Mouse (Mus musculus) intestine, embryonic 16.5 days (tissue): ENCODE measurements around the gene Cpe. TPM values are rescaled to one million over a fixed set of nuclear protein-coding genes. Genes with fewer than 3 reads are reported as not detected.

Experiments used
- ATAC-seq: fragments of 200-750 bp; cut with Nextera tagmentation; 2 replicates; pipeline ENCODE4 v1.8.0; 2017; ENCODE audit warnings: moderate TSS enrichment, moderate library complexity
- H3K27ac ChIP-seq: fragments of 300-500 bp; sonication (generic); 2 replicates; pipeline ENCODE4 v1.5.1; 2014; ENCODE audit warnings: mild to moderate bottlenecking, low read length
- H3K27me3 ChIP-seq: fragments of 300-500 bp; sonication (generic); replicated peaks from 2 replicates; pipeline ENCODE4 v1.6.1; 2014; ENCODE audit warnings: low read length, control low read depth, mixed read lengths; ENCODE audit not compliant: control insufficient read depth, insufficient read depth
- H3K36me3 ChIP-seq: fragments of 300-500 bp; sonication (generic); 2 replicates; pipeline ENCODE4 v1.6.1; 2014; ENCODE audit warnings: low read length, control low read depth; ENCODE audit not compliant: control insufficient read depth, insufficient read depth
- H3K4me1 ChIP-seq: fragments of 300-500 bp; sonication (generic); 2 replicates; pipeline ENCODE4 v1.6.1; 2014; ENCODE audit warnings: low read length, control low read depth, mixed read lengths; ENCODE audit not compliant: control insufficient read depth, insufficient read depth
- H3K4me2 ChIP-seq: fragments of 300-500 bp; sonication (generic); 2 replicates; pipeline ENCODE4 v1.6.1; 2014; ENCODE audit warnings: low read depth, low read length, control low read depth
- H3K4me3 ChIP-seq: fragments of 300-500 bp; sonication (generic); 2 replicates; pipeline ENCODE4 v1.5.1; 2014; ENCODE audit warnings: mild to moderate bottlenecking, low read length
- H3K9ac ChIP-seq: fragments of 300-500 bp; sonication (generic); 2 replicates; pipeline ENCODE4 v1.6.1; 2014; ENCODE audit warnings: low read depth, low read length
- H3K9me3 ChIP-seq: fragments of 300-500 bp; sonication (generic); 2 replicates; pipeline ENCODE4 v1.6.1; 2016; ENCODE audit warnings: low read length, control low read depth; ENCODE audit not compliant: control insufficient read depth
- WGBS: fragments of 180-500 bp; shearing (Covaris S2); extraction: QIAGEN DNeasy Blood & Tissue Kit; methylation state at CpG from one replicate; pipeline ENCODE4 v1.1.7; 2014; 5-methylcytosine and 5-hydroxymethylcytosine counted together
- polyA plus RNA-seq: library from polyadenylated mRNA; unstranded; fragments of >200 nt; fragmentation: Nextera tagmentation; extraction: Ambion mirVana; gene quantifications from 2 replicates; pipeline ENCODE4 v1.2.1, GENCODE M21; 2015

Cpe gene
- polyA plus RNA-seq, 1 experiment from 2014 or later, result 149 TPM

DNA sequence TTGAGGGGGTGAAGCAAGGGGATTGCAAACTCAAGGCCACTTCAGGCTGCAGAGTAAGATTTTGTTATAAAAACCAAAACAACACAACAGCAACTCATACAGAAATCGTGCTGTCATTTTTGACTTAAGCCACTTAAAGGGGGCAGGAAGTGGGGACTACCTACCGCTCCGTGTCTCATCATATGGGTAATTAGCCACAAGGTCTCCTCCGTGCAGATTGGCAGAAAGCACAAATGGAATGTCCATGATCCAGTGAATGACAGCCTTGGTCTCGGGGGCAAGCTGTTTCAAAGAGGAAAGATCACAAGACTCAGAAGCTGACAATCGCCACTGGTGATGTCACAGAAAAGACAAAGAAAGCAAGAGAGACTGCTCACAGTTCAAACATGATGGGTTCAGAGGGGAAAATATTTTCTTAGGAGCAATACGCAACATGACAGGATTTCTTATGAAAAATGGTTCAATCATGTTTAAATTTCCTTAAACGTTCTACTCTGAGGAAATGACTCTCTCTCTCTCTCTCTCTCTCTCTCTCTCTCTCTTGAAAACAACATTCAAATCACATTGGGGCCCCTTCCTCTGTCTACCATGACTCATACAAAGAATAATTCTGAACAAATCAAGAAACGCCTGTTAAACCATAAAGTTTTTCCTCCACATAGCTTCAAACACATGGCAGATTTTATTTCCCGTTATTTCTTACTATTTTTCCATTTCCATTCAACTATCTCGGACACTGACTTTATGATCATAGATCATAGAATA is 81.5 kb downstream of the Cpe start:
- Histone ChIP-seq H3K36me3 (no peaks in the 10 kb centered on the region), H3K27me3 (no peaks in the 10 kb centered on the region), H3K4me1 (no peaks in the 10 kb centered on the region), H3K4me3 (no peak overlapping the region), H3K9me3 (no peaks in the 10 kb centered on the region), H3K4me2 (no peak overlapping the region), H3K9ac (no peak overlapping the region), H3K27ac (no peak overlapping the region)
- ATAC-seq, result no peak
- WGBS, result 76% methylated on average over 11 of the region's 11 CpGs

DNA sequence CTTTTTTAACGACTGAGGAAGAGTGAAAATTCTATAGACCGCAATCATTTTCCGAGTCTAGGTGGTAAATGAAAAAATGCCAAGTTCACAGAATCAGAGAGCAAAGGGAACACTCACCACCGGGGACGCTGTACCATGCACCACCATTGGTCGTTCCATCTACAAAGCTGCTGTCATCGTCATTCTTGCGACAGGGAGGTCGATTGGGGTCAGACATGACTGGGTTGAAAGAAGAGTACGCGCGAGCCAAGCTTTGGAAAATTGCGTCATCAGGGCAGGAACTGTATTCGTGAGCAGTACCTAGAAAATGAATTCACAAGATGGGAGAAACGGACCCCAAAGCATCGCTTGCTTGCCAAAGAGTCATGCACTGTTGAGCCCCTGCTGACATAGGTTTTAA is 83.9 kb downstream of the Cpe start:
- no peaks in the 10 kb centered on the region for H3K4me1 ChIP-seq

DNA sequence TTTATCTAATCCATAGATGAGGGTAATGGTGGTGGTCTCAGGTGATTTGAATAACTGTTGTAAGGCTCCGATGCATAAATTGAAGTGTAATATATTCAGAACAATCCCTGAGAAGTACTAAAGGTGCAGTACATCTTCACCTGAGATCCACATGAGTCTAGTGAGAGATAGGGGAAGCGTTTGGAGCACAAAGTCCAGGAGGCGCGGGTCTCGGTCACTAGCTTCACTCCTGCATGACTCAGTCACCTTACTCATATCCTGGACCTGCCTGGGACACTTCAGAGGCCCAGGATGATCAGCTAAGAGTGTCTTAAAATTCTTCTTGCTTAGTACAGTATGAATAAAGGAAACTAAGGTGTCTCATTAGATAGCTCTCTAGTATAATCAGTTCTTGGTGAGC is 86.8 kb downstream of the Cpe start:
- no peak overlapping the region for H3K27ac ChIP-seq
- no peak overlapping the region for H3K4me3 ChIP-seq
- H3K9ac ChIP-seq, result no peak overlapping the region
- no peaks in the 10 kb centered on the region for H3K4me1 ChIP-seq
- H3K9me3 ChIP-seq, result no peaks in the 10 kb centered on the region
- ATAC-seq, result peak; percentile 46; the same call in 1 of the 2 replicates
- 77% methylated on average over 5 of the region's 5 CpGs for WGBS
- no peaks in the 10 kb centered on the region for H3K27me3 ChIP-seq
- no peaks in the 10 kb centered on the region for H3K36me3 ChIP-seq
- H3K4me2 ChIP-seq, result no peak overlapping the region

More for the DNA sequence above, 83.9 kb downstream of the Cpe start:
- H3K4me2 ChIP-seq, result no peak overlapping the region
- WGBS, result 90% methylated on average over 16 of the region's 16 CpGs
- no peaks in the 10 kb centered on the region for H3K9me3 ChIP-seq
- H3K36me3 ChIP-seq, result no peaks in the 10 kb centered on the region
- no peak for ATAC-seq
- no peak overlapping the region for H3K27ac ChIP-seq
- H3K27me3 ChIP-seq, result no peaks in the 10 kb centered on the region
- H3K4me3 ChIP-seq, result no peak overlapping the region
- H3K9ac ChIP-seq, result no peak overlapping the region

DNA sequence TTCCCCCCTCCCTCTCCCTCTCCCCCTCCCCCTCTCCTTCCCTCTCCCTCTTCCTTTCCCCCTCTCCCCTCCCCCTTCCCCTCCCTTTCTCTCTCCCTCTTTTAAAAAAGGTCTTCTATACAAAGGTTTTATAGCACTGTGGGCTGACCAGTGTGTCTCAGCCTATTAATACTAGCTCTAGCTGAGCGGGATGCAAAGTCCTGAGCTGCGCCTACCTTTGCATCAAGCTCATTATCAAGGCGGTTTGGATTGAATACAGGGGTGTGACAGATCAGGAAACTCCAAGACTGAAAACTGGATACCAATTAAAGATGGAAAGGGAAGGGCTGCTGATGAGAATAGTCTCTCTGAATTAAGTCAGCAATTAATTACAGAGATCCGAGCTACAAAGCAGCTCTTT is 94.6 kb downstream of the Cpe start:
- WGBS, result 81% methylated on average over 4 of the region's 4 CpGs
- Histone ChIP-seq H3K9me3 (no peaks in the 10 kb centered on the region), H3K27me3 (no peaks in the 10 kb centered on the region), H3K9ac (no peak overlapping the region), H3K27ac (no peak overlapping the region), H3K4me1 (no peaks in the 10 kb centered on the region), H3K4me3 (no peak overlapping the region), H3K36me3 (no peaks in the 10 kb centered on the region), H3K4me2 (no peak overlapping the region)
- ATAC-seq, result no peak

DNA sequence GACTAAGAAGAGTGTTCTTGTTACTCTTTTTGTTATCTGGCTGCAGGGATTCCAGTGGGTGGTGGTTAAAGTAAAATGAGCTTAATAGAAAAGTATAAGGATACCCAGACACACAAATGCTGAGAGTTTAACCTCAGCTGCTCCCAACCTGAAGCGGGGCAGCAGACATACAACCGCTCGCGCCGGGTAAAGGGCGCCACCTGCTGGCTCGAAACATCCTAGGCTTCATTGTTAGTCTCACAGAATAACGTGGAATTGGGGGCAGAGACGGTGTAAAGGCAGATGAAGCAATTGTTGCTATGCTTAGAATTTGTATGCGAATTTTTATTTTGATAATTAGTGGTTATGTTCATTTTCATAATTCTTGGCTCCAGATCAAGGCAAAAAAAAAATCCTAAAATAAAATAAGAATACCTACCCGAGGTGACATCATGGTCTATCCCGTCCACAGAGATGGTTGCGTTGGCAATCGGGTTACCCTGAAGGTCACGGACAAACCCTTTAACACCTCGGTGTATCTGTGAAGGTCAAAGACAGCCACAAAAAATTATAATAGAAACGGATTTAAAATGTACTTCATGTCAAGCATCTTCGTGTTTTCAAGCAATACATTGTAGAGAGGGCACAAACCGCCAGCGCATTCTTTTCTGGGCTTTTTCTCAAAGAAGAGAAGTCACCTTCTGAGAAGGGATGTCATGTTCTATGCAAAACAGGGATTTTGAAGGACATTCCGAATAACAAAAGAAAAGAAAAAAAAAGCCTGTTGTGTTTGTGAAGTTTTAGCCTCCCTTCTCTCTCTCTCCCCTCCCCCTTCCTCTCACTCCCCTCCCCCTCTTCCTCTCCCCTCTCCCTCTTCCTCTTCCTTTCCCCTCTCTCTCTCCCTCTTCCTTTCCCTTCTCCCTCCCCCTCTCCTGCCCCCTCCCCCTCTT is 95.5 kb downstream of the Cpe start:
- Histone ChIP-seq H3K9ac (no peak overlapping the region), H3K36me3 (no peaks in the 10 kb centered on the region), H3K27me3 (no peaks in the 10 kb centered on the region), H3K4me3 (no peak overlapping the region), H3K4me1 (no peaks in the 10 kb centered on the region), H3K9me3 (no peaks in the 10 kb centered on the region), H3K4me2 (no peak overlapping the region), H3K27ac (no peak overlapping the region)
- 39% methylated on average over 21 of the region's 21 CpGs for WGBS
- ATAC-seq, result no peak

DNA sequence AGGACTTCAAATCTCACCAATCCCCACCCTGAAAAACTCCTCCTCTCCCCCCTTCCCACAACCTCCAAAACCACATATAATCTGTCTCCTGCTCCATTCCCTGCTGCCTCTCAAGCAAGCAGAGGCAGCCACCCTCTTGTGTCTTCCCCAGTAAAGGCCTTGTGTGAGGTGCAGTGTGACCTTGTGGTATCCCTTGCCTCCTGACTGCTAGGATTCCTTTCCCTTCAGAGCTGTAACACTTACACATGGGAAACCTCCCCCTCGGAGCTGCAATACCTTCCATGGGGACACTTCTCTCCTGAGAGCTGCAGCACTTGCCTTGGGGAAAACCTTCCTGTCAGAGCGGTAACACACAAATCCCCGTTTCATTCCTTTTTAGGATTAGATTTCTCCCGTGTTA is 96.5 kb downstream of the Cpe start:
- no peaks in the 10 kb centered on the region for H3K27me3 ChIP-seq
- no peaks in the 10 kb centered on the region for H3K36me3 ChIP-seq
- 71% methylated on average over 4 of the region's 4 CpGs for WGBS
- H3K4me2 ChIP-seq, result no peak overlapping the region
- ATAC-seq, result no peak
- H3K9me3 ChIP-seq, result no peaks in the 10 kb centered on the region
- no peak overlapping the region for H3K9ac ChIP-seq
- no peak overlapping the region for H3K4me3 ChIP-seq
- H3K4me1 ChIP-seq, result no peaks in the 10 kb centered on the region
- no peak overlapping the region for H3K27ac ChIP-seq

DNA sequence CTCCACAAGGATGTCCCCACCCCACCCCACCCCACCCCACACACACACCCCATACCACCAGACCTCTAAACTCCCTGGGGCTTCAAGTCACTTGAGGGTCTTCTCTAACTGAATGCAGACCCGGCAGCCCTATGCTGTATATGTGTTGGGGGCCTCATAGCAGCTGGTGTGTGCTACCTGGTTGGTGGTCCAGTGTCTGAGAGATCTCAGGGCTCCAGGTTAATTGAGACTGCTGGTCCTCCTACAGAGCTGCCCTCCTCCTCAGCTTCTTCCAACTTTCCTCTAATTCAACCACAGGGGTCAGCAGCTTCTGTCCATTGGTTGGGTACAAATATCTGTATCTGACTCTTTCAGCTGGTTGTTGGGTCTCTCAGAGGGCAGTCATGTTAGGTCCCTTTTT is 102.4 kb downstream of the Cpe start:
- no peak for ATAC-seq
- no peaks in the 10 kb centered on the region for H3K36me3 ChIP-seq
- WGBS, result 95% methylated on average over 1 of the region's 1 CpGs
- no peaks in the 10 kb centered on the region for H3K9me3 ChIP-seq
- no peak overlapping the region for H3K9ac ChIP-seq
- no peak overlapping the region for H3K27ac ChIP-seq
- H3K4me2 ChIP-seq, result no peak overlapping the region
- H3K4me3 ChIP-seq, result no peak overlapping the region
- no peaks in the 10 kb centered on the region for H3K4me1 ChIP-seq
- no peaks in the 10 kb centered on the region for H3K27me3 ChIP-seq

DNA sequence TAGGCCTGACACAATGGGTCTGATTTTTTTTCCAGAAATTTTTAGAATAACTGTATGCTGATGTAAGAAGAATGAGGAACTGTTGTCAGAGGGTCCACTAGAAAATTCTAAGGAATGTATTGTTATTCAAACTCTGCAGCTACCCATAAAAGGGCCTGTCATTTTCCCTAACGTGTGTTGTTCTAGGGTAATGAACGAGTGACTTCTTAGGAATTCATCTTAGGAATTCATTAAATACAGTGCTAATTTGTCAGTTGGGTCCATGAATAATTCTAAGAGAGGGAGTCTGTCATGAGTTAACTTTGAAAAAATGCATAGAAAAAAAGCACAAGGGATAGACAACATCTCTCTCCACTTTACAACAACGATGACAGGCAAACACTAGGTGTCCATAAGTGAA is 110.0 kb downstream of the Cpe start:
- no peak overlapping the region for H3K4me2 ChIP-seq
- H3K4me3 ChIP-seq, result no peak overlapping the region
- no peaks in the 10 kb centered on the region for H3K9me3 ChIP-seq
- no peaks in the 10 kb centered on the region for H3K36me3 ChIP-seq
- H3K27ac ChIP-seq, result no peak overlapping the region
- 47% methylated on average over 3 of the region's 3 CpGs for WGBS
- ATAC-seq, result no peak
- H3K9ac ChIP-seq, result no peak overlapping the region
- H3K27me3 ChIP-seq, result no peaks in the 10 kb centered on the region
- no peaks in the 10 kb centered on the region for H3K4me1 ChIP-seq

DNA sequence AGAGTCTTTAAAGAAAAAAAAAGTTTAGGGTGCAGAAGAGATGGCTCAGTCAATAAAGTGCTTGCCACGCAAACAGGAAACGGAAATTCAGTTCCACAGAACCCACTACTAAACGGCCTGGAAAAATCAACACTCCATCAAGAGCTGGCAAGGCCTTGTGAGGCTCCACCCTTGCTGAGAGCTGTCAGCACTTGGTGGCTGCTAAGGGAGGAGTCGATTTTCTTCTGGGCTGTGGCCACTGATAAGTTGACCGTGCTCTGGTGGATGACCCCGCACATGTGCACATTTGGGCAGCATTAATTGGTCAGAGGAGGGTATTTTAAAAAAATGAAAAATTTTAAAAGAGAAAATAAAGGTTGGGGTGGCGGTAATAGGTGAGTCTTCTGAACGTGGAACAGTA is 114.6 kb downstream of the Cpe start:
- Histone ChIP-seq H3K27ac (no peak overlapping the region), H3K4me2 (no peak overlapping the region), H3K4me3 (no peak overlapping the region), H3K27me3 (no peaks in the 10 kb centered on the region), H3K9me3 (no peaks in the 10 kb centered on the region), H3K9ac (no peak overlapping the region), H3K36me3 (no peaks in the 10 kb centered on the region), H3K4me1 (no peaks in the 10 kb centered on the region)
- no peak for ATAC-seq
- 67% methylated on average over 8 of the region's 8 CpGs for WGBS
